Mouse (Mus musculus) brain, embryonic 14.5 days (tissue): Measurements from ENCODE around the gene Ecm2.

Source experiments
- CTCF ChIP-seq: fragments of 200-500 bp; IDR thresholded peaks from 2 replicates; pipeline ENCODE4 v1.5.1; 2012; ENCODE audit warnings: inconsistent platforms, mild to moderate bottlenecking, moderate library complexity, borderline replicate concordance; ENCODE audit not compliant: insufficient read depth, insufficient read length; ENCODE audit errors: extremely low read depth
- POLR2A ChIP-seq: fragments of 200-500 bp; IDR thresholded peaks from 2 replicates; pipeline ENCODE4 v1.6.1; 2012; ENCODE audit warnings: mild to moderate bottlenecking, inconsistent platforms, borderline replicate concordance; ENCODE audit not compliant: poor library complexity, insufficient read depth, insufficient read length, severe bottlenecking; ENCODE audit errors: extremely low read depth

DNA sequence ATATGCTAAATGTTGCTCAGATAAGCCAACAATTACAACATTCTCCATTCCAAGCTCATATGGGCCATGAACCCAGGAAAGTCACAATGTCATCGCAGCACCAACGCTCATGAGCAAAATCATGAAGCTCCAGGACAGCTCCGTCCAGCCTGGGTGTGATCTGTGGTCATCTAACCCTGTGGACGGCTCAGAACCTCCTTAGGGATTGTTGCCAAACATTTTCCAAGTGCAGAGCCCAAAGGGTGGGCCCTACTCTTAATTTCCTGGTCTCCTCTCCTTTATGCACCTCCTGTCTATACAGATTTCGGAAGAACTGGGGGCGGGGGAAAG lies 32.0 kb upstream of the Ecm2 start:
- no peak for TF ChIP-seq POLR2A
- no peak for TF ChIP-seq CTCF
